Mouse (Mus musculus): ENCODE measurements around the gene Rassf5.
"Not testable (repeated sequence)": the region's sequence is repeated elsewhere in the genome, so short reads cannot be mapped to it uniquely, and the experiment has no call there.

The Rassf5 gene

GRCm38 (mm10) chr1:131252516-131253250 lies 7.6 kb upstream of the Rassf5 start:
- not testable (repeated sequence) for DNase-seq

- DNase-seq: peak; percentile 64
These were observed 1.7 kb upstream of the Rassf5 start for GRCm38 (mm10) chr1:131246433-131247395.

- peak; percentile 66 for DNase-seq
These were observed 868 bp upstream of the Rassf5 start for GRCm38 (mm10) chr1:131245926-131246325.

GRCm38 (mm10) chr1:131244536-131245088 lies 446 bp downstream of the Rassf5 start:
- DNase-seq: no peak

GRCm38 (mm10) chr1:131242956-131243355 lies 2.1 kb downstream of the Rassf5 start:
- no peak for DNase-seq

- DNase-seq: no peak
These were observed 5.4 kb downstream of the Rassf5 start for GRCm38 (mm10) chr1:131239576-131240193.

GRCm38 (mm10) chr1:131238931-131239381 lies 6.1 kb downstream of the Rassf5 start:
- DNase-seq: peak; percentile 79

- no peak for DNase-seq
These were observed 9.0 kb downstream of the Rassf5 start for GRCm38 (mm10) chr1:131236077-131236476.

- no peak for DNase-seq
These were observed 11.5 kb downstream of the Rassf5 start for GRCm38 (mm10) chr1:131233527-131233926.

GRCm38 (mm10) chr1:131228659-131229058 lies 16.4 kb downstream of the Rassf5 start:
- no peak for DNase-seq

GRCm38 (mm10) chr1:131228225-131228624 lies 16.8 kb downstream of the Rassf5 start:
- DNase-seq: no peak

- peak; percentile 45 for DNase-seq
These were observed 20.1 kb downstream of the Rassf5 start for GRCm38 (mm10) chr1:131224848-131225471.

- no peak for DNase-seq
These were observed 21.7 kb downstream of the Rassf5 start for GRCm38 (mm10) chr1:131223345-131223744.

GRCm38 (mm10) chr1:131221822-131222590 lies 23.1 kb downstream of the Rassf5 start:
- no peak for DNase-seq

GRCm38 (mm10) chr1:131218933-131219332 lies 26.1 kb downstream of the Rassf5 start:
- DNase-seq: no peak

GRCm38 (mm10) chr1:131213361-131213760 lies 31.7 kb downstream of the Rassf5 start:
- no peak for DNase-seq

- DNase-seq: no peak
These were observed 32.1 kb downstream of the Rassf5 start for GRCm38 (mm10) chr1:131212956-131213355.

GRCm38 (mm10) chr1:131211655-131212054 lies 33.4 kb downstream of the Rassf5 start:
- DNase-seq: no peak

- DNase-seq: no peak
These were observed 35.1 kb downstream of the Rassf5 start for GRCm38 (mm10) chr1:131209971-131210426.

GRCm38 (mm10) chr1:131208800-131209199 lies 36.3 kb downstream of the Rassf5 start:
- no peak for DNase-seq

GRCm38 (mm10) chr1:131208081-131208480 lies 37.0 kb downstream of the Rassf5 start:
- no peak for DNase-seq

Data from kidney, postnatal 14 days (tissue).